Mouse (Mus musculus) forebrain, postnatal 0 days (tissue): Measurements from ENCODE around the gene Tmem222. TPM values are rescaled to one million over a fixed set of nuclear protein-coding genes. Genes with fewer than 3 reads are reported as not detected.

ENCODE experiments used
- ATAC-seq: fragments of 200-750 bp; cut with Nextera tagmentation; 2 replicates; pipeline ENCODE4 v1.8.0; 2017; ENCODE audit warnings: mild to moderate bottlenecking, moderate library complexity
- DNase-seq: peaks from one replicate; pipeline ENCODE4 v3.0.0-alpha.2; 2015
- H3K27ac ChIP-seq: fragments of 300-500 bp; sonication (generic); 2 replicates; pipeline ENCODE4 v1.5.1; 2014; ENCODE audit warnings: low read depth, mild to moderate bottlenecking, antibody characterized with exemption, low read length, moderate library complexity, mixed read lengths
- H3K27me3 ChIP-seq: fragments of 300-500 bp; sonication (generic); 2 replicates; pipeline ENCODE4 v1.6.1; 2014; ENCODE audit warnings: mild to moderate bottlenecking, low read length, mixed read lengths; ENCODE audit not compliant: insufficient read depth
- H3K36me3 ChIP-seq: fragments of 300-500 bp; sonication (generic); 2 replicates; pipeline ENCODE4 v1.6.1; 2014; ENCODE audit warnings: mild to moderate bottlenecking, moderate library complexity; ENCODE audit not compliant: insufficient read depth
- H3K4me1 ChIP-seq: fragments of 300-500 bp; sonication (generic); 2 replicates; pipeline ENCODE4 v1.6.1; 2014; ENCODE audit warnings: antibody characterized with exemption; ENCODE audit not compliant: insufficient read depth
- H3K4me2 ChIP-seq: fragments of 300-500 bp; sonication (generic); 2 replicates; pipeline ENCODE4 v1.6.1; 2014; ENCODE audit warnings: low read depth, mild to moderate bottlenecking, moderate library complexity
- H3K4me3 ChIP-seq: fragments of 300-500 bp; sonication (generic); 2 replicates; pipeline ENCODE4 v1.5.1; 2014; ENCODE audit warnings: low read depth, low read length, mixed read lengths
- H3K9ac ChIP-seq: fragments of 300-500 bp; sonication (generic); 2 replicates; pipeline ENCODE4 v1.6.1; 2014; ENCODE audit warnings: mild to moderate bottlenecking
- H3K9me3 ChIP-seq: fragments of 300-500 bp; sonication (generic); 2 replicates; pipeline ENCODE4 v1.6.1; 2016; ENCODE audit warnings: low read length
- CTCF ChIP-seq: sonication (generic); IDR thresholded peaks from 2 replicates; pipeline ENCODE4 v1.5.1; 2016; ENCODE audit warnings: antibody characterized with exemption, control low read depth, low read depth
- WGBS: fragments of 180-500 bp; shearing (Covaris S2); extraction: QIAGEN DNeasy Blood & Tissue Kit; methylation state at CpG from one replicate; pipeline ENCODE4 v1.1.7; 2014; 5-methylcytosine and 5-hydroxymethylcytosine counted together
- polyA plus RNA-seq: library from polyadenylated mRNA; unstranded; fragments of >200 nt; fragmentation: Nextera tagmentation; extraction: Ambion mirVana; gene quantifications from 2 replicates; pipeline ENCODE4 v1.2.1, GENCODE M21; 2015
- total RNA-seq: library from RNA; depleted of rRNA; stranded (reverse); fragments of >200 nt; gene quantifications from 2 replicates; pipeline ENCODE4 v1.2.3, GENCODE M21; 2014

Gene Tmem222
- total and polyA plus RNA-seq, 2 experiments from 2014 or later: 125 to 146 TPM

DNA sequence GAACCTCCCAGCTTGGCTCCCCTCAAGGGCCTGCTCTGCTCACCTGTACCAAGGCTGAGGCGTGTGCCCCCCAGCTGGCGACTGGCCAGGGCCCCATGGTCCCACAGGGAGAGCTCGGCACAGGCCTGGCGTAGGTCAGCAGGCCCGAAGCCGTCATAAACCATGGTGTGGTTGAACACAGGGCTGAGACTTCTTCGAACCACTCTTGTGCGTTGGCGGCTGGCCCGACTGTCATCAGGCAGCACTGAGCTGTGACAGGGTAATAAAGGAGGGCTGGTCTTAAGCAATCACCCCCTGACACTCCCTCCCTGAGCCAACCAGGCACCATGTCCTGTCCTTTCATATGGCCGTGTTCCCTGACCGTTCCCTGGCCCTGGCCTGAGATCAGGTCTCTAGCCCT, 24.2 kb downstream of the Tmem222 start:
- Histone ChIP-seq H3K36me3 (no peaks in the 10 kb centered on the region), H3K4me1 (no peaks in the 10 kb centered on the region), H3K4me2 (no peak overlapping the region), H3K9me3 (no peaks in the 10 kb centered on the region), H3K27ac (no peak overlapping the region), H3K9ac (no peak overlapping the region), H3K4me3 (no peak overlapping the region), H3K27me3 (peaks cover 28% of the 10 kb centered on the region)
- WGBS: 79% methylated on average over 12 of the region's 12 CpGs
- ATAC-seq (no peak), DNase-seq (no peak)
- no peak for TF ChIP-seq CTCF

- Histone ChIP-seq H3K27me3 (peaks cover 36% of the 10 kb centered on the region), H3K36me3 (no peaks in the 10 kb centered on the region), H3K9ac (no peak overlapping the region), H3K9me3 (no peaks in the 10 kb centered on the region), H3K4me1 (no peaks in the 10 kb centered on the region), H3K4me2 (no peak overlapping the region), H3K27ac (no peak overlapping the region), H3K4me3 (no peak overlapping the region)
- WGBS: 42% methylated on average over 4 of the region's 4 CpGs
- TF ChIP-seq CTCF: peak; percentile 49
- DNase-seq (peak; percentile 37), ATAC-seq (no peak)
Observed at GRCm38 (mm10) chr4:133252089-133252488, 25.5 kb downstream of the Tmem222 start.

GRCm38 (mm10) chr4:133251214-133251613, 26.4 kb downstream of the Tmem222 start:
- H3K27ac ChIP-seq: no peak overlapping the region
- H3K4me1 ChIP-seq: no peaks in the 10 kb centered on the region
- H3K4me3 ChIP-seq: peak overlapping the region; percentile 33
- no peak for TF ChIP-seq CTCF
- ATAC-seq: no peak
- H3K9me3 ChIP-seq: no peaks in the 10 kb centered on the region
- H3K9ac ChIP-seq: peak overlapping the region; percentile 48; the same call in 1 of the 2 replicates
- no peaks in the 10 kb centered on the region for H3K36me3 ChIP-seq
- H3K27me3 ChIP-seq: peaks cover 29% of the 10 kb centered on the region
- no peak for DNase-seq
- WGBS: 2% methylated on average over 31 of the region's 31 CpGs
- H3K4me2 ChIP-seq: peak overlapping the region; percentile 48

DNA sequence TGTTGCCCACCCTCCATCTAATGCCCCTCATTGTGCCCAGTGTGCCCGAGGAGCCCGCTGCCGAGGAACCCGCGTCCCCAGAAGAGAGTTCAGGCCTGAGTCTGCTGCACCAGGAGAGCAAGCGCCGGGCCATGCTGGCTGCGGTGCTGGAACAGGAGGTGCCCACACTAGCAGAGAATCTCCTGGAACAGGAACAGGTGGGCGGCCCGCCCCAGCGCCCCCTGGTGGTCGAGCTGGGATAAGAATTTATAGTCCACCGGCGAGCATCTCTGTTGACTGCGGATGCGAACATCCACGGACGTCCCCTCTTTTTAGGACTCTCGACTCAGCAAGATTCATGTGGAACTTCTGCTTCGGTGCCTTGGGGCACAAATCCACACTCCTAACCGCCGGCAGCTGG, 27.0 kb downstream of the Tmem222 start:
- no peaks in the 10 kb centered on the region for H3K9me3 ChIP-seq
- ATAC-seq: no peak
- peaks cover 32% of the 10 kb centered on the region for H3K27me3 ChIP-seq
- peak; percentile 75 for DNase-seq
- H3K4me1 ChIP-seq: no peaks in the 10 kb centered on the region
- WGBS: 4% methylated on average over 22 of the region's 22 CpGs
- peak; percentile 78 for TF ChIP-seq CTCF
- peak overlapping the region; percentile 48 for H3K9ac ChIP-seq
- peak overlapping the region; percentile 33 for H3K4me3 ChIP-seq
- H3K4me2 ChIP-seq: peak overlapping the region; percentile 48
- no peak overlapping the region for H3K27ac ChIP-seq
- H3K36me3 ChIP-seq: no peaks in the 10 kb centered on the region

DNA sequence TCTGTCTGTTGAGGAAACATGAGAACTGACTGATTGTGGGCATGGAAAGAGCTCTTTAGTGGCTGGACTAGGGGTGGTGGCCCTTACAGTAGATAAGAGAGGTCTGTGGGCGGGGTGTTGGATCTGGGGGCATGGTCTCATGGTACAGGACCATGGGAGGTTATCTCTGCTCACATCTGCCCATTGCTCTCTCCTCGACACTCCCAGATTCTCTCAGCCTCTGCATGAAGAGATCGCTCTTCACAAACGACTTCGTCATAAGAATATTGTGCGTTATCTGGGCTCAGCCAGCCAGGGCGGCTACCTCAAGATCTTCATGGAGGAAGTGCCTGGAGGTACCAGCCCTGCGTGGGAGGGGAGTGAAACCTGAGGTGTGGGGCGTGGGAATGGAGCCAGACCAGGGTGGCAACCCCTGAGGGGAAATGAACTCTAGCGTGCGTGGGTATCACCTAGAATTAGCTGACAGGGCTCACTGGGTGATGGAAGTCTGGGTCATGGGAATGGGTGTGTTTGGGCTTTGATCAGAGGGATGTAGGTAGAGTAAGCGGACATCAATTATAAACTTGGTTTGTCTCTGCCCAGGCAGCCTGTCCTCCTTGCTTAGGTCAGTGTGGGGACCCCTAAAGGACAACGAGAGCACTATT, 29.7 kb downstream of the Tmem222 start:
- Histone ChIP-seq H3K4me1 (no peaks in the 10 kb centered on the region), H3K36me3 (no peaks in the 10 kb centered on the region), H3K9ac (no peak overlapping the region), H3K27ac (no peak overlapping the region), H3K4me2 (no peak overlapping the region), H3K27me3 (peaks cover 35% of the 10 kb centered on the region), H3K9me3 (no peaks in the 10 kb centered on the region), H3K4me3 (no peak overlapping the region)
- DNase-seq (no peak), ATAC-seq (no peak)
- WGBS: 80% methylated on average over 13 of the region's 13 CpGs
- no peak for TF ChIP-seq CTCF

GRCm38 (mm10) chr4:133247072-133247471, 30.5 kb downstream of the Tmem222 start:
- 28% methylated on average over 15 of the region's 15 CpGs for WGBS
- Histone ChIP-seq H3K4me3 (no peak overlapping the region), H3K27me3 (peaks cover 39% of the 10 kb centered on the region), H3K4me1 (no peaks in the 10 kb centered on the region), H3K9ac (no peak overlapping the region), H3K36me3 (no peaks in the 10 kb centered on the region), H3K9me3 (no peaks in the 10 kb centered on the region), H3K27ac (no peak overlapping the region), H3K4me2 (no peak overlapping the region)
- ATAC-seq (no peak), DNase-seq (no peak)
- no peak for TF ChIP-seq CTCF

GRCm38 (mm10) chr4:133244289-133244688, 33.3 kb downstream of the Tmem222 start:
- Histone ChIP-seq H3K36me3 (no peaks in the 10 kb centered on the region), H3K27me3 (peaks cover 37% of the 10 kb centered on the region)

More at GRCm38 (mm10) chr4:133244289-133244688, 33.3 kb downstream of the Tmem222 start:
- H3K4me3 ChIP-seq: no peak overlapping the region
- WGBS: 88% methylated on average over 1 of the region's 1 CpGs
- TF ChIP-seq CTCF: no peak
- ATAC-seq (no peak), DNase-seq (no peak)
- H3K4me1 ChIP-seq: no peaks in the 10 kb centered on the region
- H3K9me3 ChIP-seq: no peaks in the 10 kb centered on the region
- H3K9ac ChIP-seq: no peak overlapping the region
- H3K4me2 ChIP-seq: no peak overlapping the region
- H3K27ac ChIP-seq: no peak overlapping the region
